Mouse (Mus musculus): ENCODE measurements around the gene Agk.

GRCm38 (mm10) chr6:40434697-40435096, 109.7 kb downstream of the Agk start:
- no peak for TF ChIP-seq CTCF (IDR thresholded peaks at IDR 0.05; ENCODE audit: low read depth, low read length)
- no peak for TF ChIP-seq EP300 (IDR thresholded peaks at IDR 0.05; ENCODE audit: insufficient read depth, low read depth, low read length)

Data from ES-Bruce4 (cell line).